Mouse (Mus musculus) CH12.LX (cell line): ENCODE measurements around the gene Amh. TPM values are rescaled to one million over a fixed set of nuclear protein-coding genes. Genes with fewer than 3 reads are reported as not detected.
A peak's percentile ranks its signal among the peaks of the same experiment; 100 is the strongest.

Experiments used
- DNase-seq: peaks from one replicate; pipeline ENCODE4 v3.0.0-alpha.2; 2013; ENCODE audit errors: extremely low read depth
- H3K27ac ChIP-seq: 2 replicates; pipeline ENCODE4 v1.5.1; 2012; ENCODE audit warnings: low read depth, mild to moderate bottlenecking, control low read depth, moderate library complexity; ENCODE audit not compliant: insufficient read depth
- H3K27me3 ChIP-seq: replicated peaks from 2 replicates; pipeline ENCODE3; 2012; ENCODE audit warnings: inconsistent platforms
- H3K36me3 ChIP-seq, 2 experiments: replicated peaks in 1 of 2; 2 replicates each; pipeline versions ENCODE3 to v1.6.1; 2012; ENCODE audit warnings: inconsistent platforms in 1 of 2, low read length in 1 of 2, mild to moderate bottlenecking in 1 of 2, mixed read lengths in 1 of 2, moderate library complexity in 1 of 2; ENCODE audit not compliant: control insufficient read depth in 1 of 2, insufficient read depth in 1 of 2
- H3K4me1 ChIP-seq, 2 experiments: 2 replicates each; pipeline ENCODE4 v1.6.1; 2012; ENCODE audit warnings: inconsistent platforms in 1 of 2, moderate library complexity in 1 of 2; ENCODE audit not compliant: insufficient read depth in 2 of 2, control insufficient read depth in 1 of 2
- H3K4me2 ChIP-seq: 2 replicates; pipeline ENCODE4 v1.6.1; 2012; ENCODE audit warnings: low read depth, mild to moderate bottlenecking, control low read depth; ENCODE audit not compliant: poor library complexity, insufficient read depth, severe bottlenecking
- H3K4me3 ChIP-seq, 3 experiments: fragments of 150-350 bp in 1 of 3; sonication (generic) in 1 of 3; replicated peaks in 1 of 3; 2 replicates each; pipeline versions ENCODE3 to v1.5.1; 2011 to 2012; ENCODE audit warnings: low read depth in 2 of 3, low read length in 2 of 3, mild to moderate bottlenecking in 2 of 3, moderate library complexity in 2 of 3, control low read depth in 1 of 3, improper control_type of control experiment in 1 of 3, inconsistent platforms in 1 of 3, mixed read lengths in 1 of 3; ENCODE audit not compliant: poor library complexity in 1 of 3
- H3K79me2 ChIP-seq: replicated peaks from 2 replicates; pipeline ENCODE4 v1.6.1; 2012; ENCODE audit warnings: mild to moderate bottlenecking, moderate library complexity; ENCODE audit not compliant: control insufficient read depth, poor library complexity, insufficient read depth, severe bottlenecking; ENCODE audit errors: extremely low read depth
- H3K9ac ChIP-seq: 2 replicates; pipeline ENCODE4 v1.6.1; 2012; ENCODE audit warnings: low read depth, mild to moderate bottlenecking, control low read depth, moderate library complexity; ENCODE audit not compliant: insufficient read depth
- H3K9me3 ChIP-seq: replicated peaks from 2 replicates; pipeline ENCODE3; 2012; ENCODE audit warnings: low read length, inconsistent platforms, mixed read lengths
- BHLHE40 ChIP-seq: IDR thresholded peaks from 2 replicates; pipeline ENCODE4 v1.6.1; 2011; ENCODE audit warnings: mild to moderate bottlenecking, low read depth, low read length, improper control_type of control experiment
- CHD1 ChIP-seq: IDR thresholded peaks from 2 replicates; pipeline ENCODE4 v1.6.1; 2012; ENCODE audit warnings: low read depth, low read length, improper control_type of control experiment, inconsistent platforms
- CTCF ChIP-seq, 2 experiments: IDR thresholded peaks in 1 of 2; conservative IDR thresholded peaks in 1 of 2; 2 replicates each; pipeline ENCODE4 v1.5.1; 2011 to 2012; ENCODE audit warnings: low read depth in 2 of 2, low read length in 2 of 2, improper control_type of control experiment in 1 of 2, inconsistent platforms in 1 of 2, mild to moderate bottlenecking in 1 of 2, moderate library complexity in 1 of 2
- E2F4 ChIP-seq: IDR thresholded peaks from 2 replicates; pipeline ENCODE4 v1.6.1; 2011; ENCODE audit warnings: low read depth, low read length, improper control_type of control experiment; ENCODE audit not compliant: insufficient replicate concordance
- ELF1 ChIP-seq: IDR thresholded peaks from 2 replicates; pipeline ENCODE4 v1.6.1; 2014; ENCODE audit warnings: low read depth, mild to moderate bottlenecking, inconsistent platforms, low read length, improper control_type of control experiment
- ETS1 ChIP-seq: conservative IDR thresholded peaks from 2 replicates; pipeline ENCODE4 v1.6.1; 2012; ENCODE audit warnings: low read depth, mild to moderate bottlenecking, inconsistent platforms, low read length, improper control_type of control experiment, moderate library complexity
- IRF4 ChIP-seq: IDR thresholded peaks from 2 replicates; pipeline ENCODE4 v1.6.1; 2014; ENCODE audit warnings: low read depth, mild to moderate bottlenecking, inconsistent platforms, low read length, improper control_type of control experiment
- JUN ChIP-seq: IDR thresholded peaks from 2 replicates; pipeline ENCODE4 v1.6.1; 2011; ENCODE audit warnings: low read depth, mild to moderate bottlenecking, low read length, improper control_type of control experiment, moderate library complexity; ENCODE audit not compliant: insufficient read depth
- MAFK ChIP-seq: IDR thresholded peaks from 2 replicates; pipeline ENCODE4 v1.6.1; 2011; ENCODE audit warnings: low read length, improper control_type of control experiment; ENCODE audit not compliant: insufficient replicate concordance
- MAX ChIP-seq: IDR thresholded peaks from 2 replicates; pipeline ENCODE4 v1.6.1; 2011; ENCODE audit warnings: low read length, improper control_type of control experiment
- MEF2A ChIP-seq: IDR thresholded peaks from 2 replicates; pipeline ENCODE4 v1.6.1; 2014; ENCODE audit warnings: low read depth, mild to moderate bottlenecking, inconsistent platforms, low read length, improper control_type of control experiment, borderline replicate concordance
- MYC ChIP-seq: IDR thresholded peaks from 2 replicates; pipeline ENCODE4 v1.6.1; 2011; ENCODE audit warnings: low read depth, mild to moderate bottlenecking, improper control_type of control experiment, low read length
- NRF1 ChIP-seq: IDR thresholded peaks from 2 replicates; pipeline ENCODE4 v1.6.1; 2014; ENCODE audit warnings: low read depth, mild to moderate bottlenecking, inconsistent platforms, low read length, improper control_type of control experiment, moderate library complexity
- PAX5 ChIP-seq: IDR thresholded peaks from 2 replicates; pipeline ENCODE4 v1.6.1; 2012; ENCODE audit warnings: low read length, inconsistent platforms, mixed read lengths
- POLR2A ChIP-seq: IDR thresholded peaks from 2 replicates; pipeline ENCODE4 v1.6.1; 2011; ENCODE audit warnings: low read depth, mild to moderate bottlenecking, improper control_type of control experiment, low read length
- RAD21 ChIP-seq: IDR thresholded peaks from 2 replicates; pipeline ENCODE4 v1.6.1; 2011; ENCODE audit warnings: low read depth, mild to moderate bottlenecking, low read length, improper control_type of control experiment, moderate library complexity
- SIN3A ChIP-seq: IDR thresholded peaks from 2 replicates; pipeline ENCODE4 v1.6.1; 2012; ENCODE audit warnings: low read length, improper control_type of control experiment, inconsistent platforms
- SMC3 ChIP-seq: IDR thresholded peaks from 2 replicates; pipeline ENCODE4 v1.6.1; 2011; ENCODE audit warnings: low read depth, low read length, improper control_type of control experiment
- TCF12 ChIP-seq: IDR thresholded peaks from 2 replicates; pipeline ENCODE4 v1.6.1; 2014; ENCODE audit warnings: low read depth, mild to moderate bottlenecking, inconsistent platforms, low read length, improper control_type of control experiment
- USF1 ChIP-seq: IDR thresholded peaks from 2 replicates; pipeline ENCODE4 v1.6.1; 2014; ENCODE audit warnings: low read depth, mild to moderate bottlenecking, inconsistent platforms, low read length, improper control_type of control experiment
- USF2 ChIP-seq: conservative IDR thresholded peaks from 2 replicates; pipeline ENCODE4 v1.6.1; 2011; ENCODE audit warnings: low read depth, low read length, improper control_type of control experiment
- ZC3H11A ChIP-seq: IDR thresholded peaks from 2 replicates; pipeline ENCODE4 v1.6.1; 2012; ENCODE audit warnings: low read depth, mild to moderate bottlenecking, inconsistent platforms, low read length, improper control_type of control experiment
- ZNF384 ChIP-seq: IDR thresholded peaks from 2 replicates; pipeline ENCODE4 v1.6.1; 2012; ENCODE audit warnings: low read depth, low read length, improper control_type of control experiment, inconsistent platforms
- dilution Hi-C: fragments of 300-500 bp; cut with MboI; formaldehyde crosslinking; loops from 2 replicates; pipeline ENCODE4 v1.14.3; 2020; ENCODE audit warnings: low sequenced_read_pairs; ENCODE audit not compliant: extremely low pct_unique_long_range_greater_than_20kb, extremely low pct_ligation_motif_present
- in situ Hi-C: fragments of 300-500 bp; cut with MboI; formaldehyde crosslinking; loops from 3 replicates; pipeline ENCODE4 v1.14.3; 2019; ENCODE audit warnings: low sequenced_read_pairs, low pct_ligation_motif_present, low pct_unique_long_range_greater_than_20kb, mixed read lengths
- polyA plus RNA-seq: library from polyadenylated mRNA; unstranded; fragments of >175 nt; gene quantifications from 2 replicates; pipeline ENCODE4 v1.2.1, GENCODE M21; 2012; ENCODE audit warnings: low read depth; ENCODE audit not compliant: insufficient read length
- total RNA-seq, 2 experiments: library from RNA; depleted of rRNA; stranded (reverse); fragments of 300-350 nt in 1 of 2; fragments of >200 nt in 1 of 2; gene quantifications; 2 replicates each; pipeline ENCODE4 v1.2.3; 2012 to 2014

Gene Amh
- total and polyA plus RNA-seq, 3 experiments: 0.43 to 1.1 (median 0.59) TPM

- Histone ChIP-seq H3K4me1 (peaks cover 0 to 5% of the 10 kb centered on the region in 2 experiments; a peak in 2 of 4 replicates), H3K79me2 (peaks cover 9% of the 10 kb centered on the region), H3K27ac (no peak overlapping the region), H3K27me3 (no peaks in the 10 kb centered on the region), H3K4me2 (no peak overlapping the region), H3K36me3 (peaks cover 61 to 76% of the 10 kb centered on the region in 2 experiments), H3K9me3 (peaks cover 5% of the 10 kb centered on the region), H3K9ac (no peak overlapping the region), H3K4me3 (no peak overlapping the region)
- dilution Hi-C loops (no loop called here), in situ Hi-C loops (loop anchor here (10.0 kb wide), 1 partner anchor 189 kb away; no protein-coding TSS in a partner anchor)
- TF ChIP-seq CTCF (conservative IDR thresholded peaks at IDR 0.05 in 1 of 2, IDR thresholded peaks at IDR 0.05 in 1 of 2; ENCODE audit: low read depth in 2 of 2, low read length in 2 of 2) (peak; percentile 48 to 60), JUN (no peak), SMC3 (peak; percentile 47), IRF4 (no peak), RAD21 (peak; percentile 33)
- peak; percentile 62 for DNase-seq
Observed at GRCm38 (mm10) chr10:80805925-80806324, 882 bp downstream of the Amh start.

- H3K9me3 ChIP-seq: peaks cover 5% of the 10 kb centered on the region
- no peak overlapping the region for H3K9ac ChIP-seq
- H3K27me3 ChIP-seq: no peaks in the 10 kb centered on the region
- H3K36me3 ChIP-seq: peaks cover 55 to 70% of the 10 kb centered on the region in 2 experiments
- H3K4me1 ChIP-seq: no peaks in the 10 kb centered on the region
- H3K27ac ChIP-seq: no peak overlapping the region
- H3K79me2 ChIP-seq: peaks cover 3% of the 10 kb centered on the region
- no peak overlapping the region for H3K4me3 ChIP-seq
- in situ Hi-C loops: loop anchor here (10.0 kb wide), 1 partner anchor 188 kb away; no protein-coding TSS in a partner anchor
- no peak for TF ChIP-seq USF2
- no peak for TF ChIP-seq RAD21
- no peak for TF ChIP-seq MEF2A
- no peak for TF ChIP-seq IRF4
- TF ChIP-seq POLR2A: no peak
- TF ChIP-seq ZNF384: no peak
- TF ChIP-seq MYC: no peak
- TF ChIP-seq, all 38 proteins: peak for 0
- dilution Hi-C loops: no loop called here
- DNase-seq: no peak
- H3K4me2 ChIP-seq: no peak overlapping the region
Observed at GRCm38 (mm10) chr10:80806341-80807056, 1.5 kb downstream of the Amh start.

DNA sequence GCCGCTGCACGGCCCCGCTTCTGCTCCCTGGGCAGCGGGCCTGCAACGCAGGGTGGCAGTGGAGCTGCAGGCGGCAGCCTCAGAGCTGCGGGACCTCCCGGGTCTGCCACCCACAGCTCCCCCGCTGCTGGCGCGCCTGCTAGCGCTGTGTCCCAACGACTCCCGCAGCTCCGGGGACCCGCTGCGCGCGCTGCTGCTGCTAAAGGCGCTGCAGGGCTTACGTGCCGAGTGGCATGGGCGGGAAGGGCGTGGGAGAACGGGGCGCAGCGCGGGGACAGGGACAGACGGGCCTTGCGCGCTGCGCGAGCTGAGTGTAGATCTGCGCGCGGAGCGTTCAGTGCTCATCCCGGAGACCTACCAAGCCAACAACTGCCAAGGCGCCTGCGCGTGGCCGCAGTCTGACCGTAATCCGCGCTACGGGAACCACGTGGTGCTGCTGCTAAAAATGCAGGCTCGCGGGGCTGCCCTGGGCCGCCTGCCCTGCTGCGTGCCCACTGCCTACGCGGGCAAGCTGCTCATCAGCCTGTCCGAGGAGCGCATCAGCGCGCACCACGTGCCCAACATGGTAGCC is 2.1 kb downstream of the Amh start:
- H3K9me3 ChIP-seq: peaks cover 5% of the 10 kb centered on the region
- H3K36me3 ChIP-seq: peaks cover 48 to 64% of the 10 kb centered on the region in 2 experiments
- no peak for DNase-seq
- no peaks in the 10 kb centered on the region for H3K27me3 ChIP-seq
- dilution Hi-C loops (no loop called here), in situ Hi-C loops (loop anchor here (10.0 kb wide), 1 partner anchor 188 kb away; no protein-coding TSS in a partner anchor)
- H3K4me2 ChIP-seq: no peak overlapping the region
- H3K79me2 ChIP-seq: no peaks in the 10 kb centered on the region
- no peak overlapping the region for H3K4me3 ChIP-seq
- H3K9ac ChIP-seq: no peak overlapping the region
- H3K27ac ChIP-seq: no peak overlapping the region
- H3K4me1 ChIP-seq: peaks cover 2% of the 10 kb centered on the region in 2 experiments; a peak in 2 of 4 replicates
- no peak for TF ChIP-seq MEF2A
- TF ChIP-seq ETS1: no peak
- TF ChIP-seq USF1: no peak
- TF ChIP-seq PAX5: no peak
- no peak for TF ChIP-seq IRF4
- no peak for TF ChIP-seq MAX
- TF ChIP-seq TCF12: no peak
- TF ChIP-seq ELF1: no peak
- TF ChIP-seq NRF1: no peak
- TF ChIP-seq RAD21: no peak
- no peak for TF ChIP-seq MYC
- no peak for TF ChIP-seq CHD1
- no peak for TF ChIP-seq BHLHE40
- TF ChIP-seq E2F4: no peak
- no peak for TF ChIP-seq ZC3H11A
- TF ChIP-seq SIN3A: no peak
- no peak for TF ChIP-seq MAFK
- TF ChIP-seq, all 38 proteins: peak for 0
